Mouse (Mus musculus) c-Kit-positive CD71-positive TER-119-negative erythroid progenitor cells, embryonic 14.5 days (primary cell): ENCODE results near the gene Phkb.
"Not testable (repeated sequence)": the region's sequence is repeated elsewhere in the genome, so short reads cannot be mapped to it uniquely, and the experiment has no call there.

Source experiments
- DNase-seq: peaks from one replicate; pipeline ENCODE4 v3.0.0-alpha.2; 2013; ENCODE audit warnings: low read depth

Gene Phkb

DNA sequence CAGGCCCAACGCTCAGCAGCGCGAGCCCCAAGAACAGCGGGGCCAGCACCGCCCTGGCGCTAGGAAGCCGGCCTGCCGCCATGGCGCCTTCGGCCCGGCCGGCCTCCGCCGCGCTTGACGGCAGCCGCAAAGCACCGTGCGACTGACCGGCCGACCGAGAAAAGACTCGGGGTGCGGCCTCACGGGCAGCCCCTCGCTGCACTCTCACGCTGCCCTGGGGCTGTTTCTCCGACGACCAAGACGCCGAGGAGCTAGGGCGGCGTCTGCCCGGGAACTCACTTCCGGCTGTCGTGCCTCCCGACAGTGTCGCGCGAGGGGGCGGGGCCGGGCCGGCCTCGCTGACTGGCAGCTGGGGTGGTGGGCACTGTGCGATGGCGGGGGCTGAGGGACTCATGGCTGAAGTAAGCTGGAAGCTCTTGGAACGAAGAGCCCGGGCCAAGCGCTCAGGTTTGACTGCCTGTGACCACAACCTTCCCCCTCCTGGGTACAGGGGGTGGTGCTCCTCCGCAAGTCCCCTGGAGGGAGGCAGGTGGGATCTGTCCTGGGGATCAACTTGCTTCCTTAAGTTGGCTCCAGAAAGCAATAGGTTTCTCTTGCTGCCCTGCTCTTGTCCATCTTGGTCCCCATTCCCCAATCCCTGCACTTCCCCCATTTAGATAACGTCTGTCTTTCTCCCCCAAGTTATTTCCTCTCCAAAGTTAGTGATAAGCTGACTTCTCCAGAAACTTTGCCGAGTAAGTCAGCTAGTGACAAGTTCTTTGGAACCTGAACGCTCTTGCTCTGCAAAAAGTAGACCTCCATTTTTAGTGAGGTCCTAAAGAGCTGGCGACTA, at the start of gene Phkb, which contains the start of gene Itfg1:
Gene Phkb, plus strand, starts transcription at position 303 of the 832 bp plus-strand sequence.
Gene Itfg1, minus strand, starts transcription at position 265 of the 832 bp plus-strand sequence.
- DNase-seq, result peak; percentile 72

DNA sequence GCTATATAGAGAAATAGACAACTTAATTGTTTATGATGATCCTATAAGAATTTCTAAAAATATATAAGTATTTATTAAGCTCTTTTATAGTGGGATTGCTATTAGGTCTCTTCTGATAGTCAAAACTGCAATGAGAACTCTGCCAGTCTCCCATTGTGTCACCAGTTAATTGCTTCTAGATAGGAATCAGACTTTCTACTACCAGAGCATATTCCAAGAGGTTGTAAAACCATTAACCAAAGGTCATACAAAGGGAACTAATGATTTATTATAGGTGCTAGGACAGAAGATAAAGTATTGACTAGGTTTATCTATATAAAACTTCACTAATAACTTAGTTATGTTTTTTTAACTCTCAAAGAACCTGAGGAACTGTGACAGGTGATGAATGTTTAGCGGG, 44.4 kb upstream of the Phkb start:
- DNase-seq, result not testable (repeated sequence)

DNA sequence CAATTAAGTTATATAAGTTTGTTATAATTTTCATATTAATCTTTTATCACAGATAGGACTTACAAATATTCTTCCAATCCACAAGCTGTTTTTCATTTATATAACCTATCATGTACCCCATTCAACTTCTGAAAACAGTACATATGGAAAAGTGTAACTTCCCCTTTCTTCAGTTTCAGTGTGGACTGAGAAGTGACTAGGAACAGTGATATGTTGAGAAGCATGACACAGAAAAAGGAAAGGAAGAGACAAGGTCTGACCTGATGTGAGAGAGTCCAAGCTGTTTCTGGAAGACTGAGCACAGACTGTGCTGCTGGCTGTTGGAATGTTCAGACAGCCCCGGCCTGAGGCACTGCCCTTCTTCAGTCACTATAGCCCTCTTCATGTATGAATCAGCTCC, 40.6 kb upstream of the Phkb start:
- no peak for DNase-seq

DNA sequence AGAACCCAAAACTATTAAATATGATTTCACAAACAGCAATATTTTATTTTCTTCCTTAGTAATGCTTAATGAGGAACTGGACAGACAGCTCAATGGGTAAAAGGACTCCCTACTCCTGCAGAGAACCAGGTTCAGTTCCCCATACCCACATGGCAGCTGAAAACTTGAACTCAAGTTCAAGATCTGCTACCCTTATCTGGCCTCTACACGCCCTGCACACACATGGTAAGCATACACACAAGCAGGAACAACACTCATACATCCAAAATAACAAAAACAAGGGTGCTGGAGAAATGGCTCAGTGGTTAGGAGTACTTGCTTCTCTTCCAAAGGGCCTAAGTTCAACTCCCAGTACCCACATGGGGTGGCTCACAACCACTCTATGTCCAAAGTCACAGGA, 39.4 kb upstream of the Phkb start:
- peak; percentile 8 for DNase-seq

- no peak for DNase-seq
Measured at GRCm38 (mm10) chr8:85813621-85814020, 27.1 kb upstream of the Phkb start.

- no peak for DNase-seq
Measured at GRCm38 (mm10) chr8:85839916-85840656, 673 bp upstream of the Phkb start.

DNA sequence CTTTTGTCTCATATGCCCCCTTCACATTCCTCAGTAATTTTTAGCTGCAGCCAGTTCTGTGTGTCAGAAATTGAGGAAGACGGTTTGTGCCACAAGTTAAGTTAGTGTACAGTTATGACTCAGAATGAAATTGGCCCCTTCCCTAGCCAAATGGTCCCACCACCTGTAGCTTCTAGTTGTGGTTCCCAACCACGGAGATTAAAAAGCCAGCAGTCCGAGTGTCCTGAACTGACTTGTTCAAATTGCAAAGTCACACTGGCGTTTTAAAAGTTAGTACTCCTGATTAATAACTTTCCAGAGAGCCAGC, 683 bp downstream of the Phkb start:
- DNase-seq, result no peak

- no peak for DNase-seq
Measured at GRCm38 (mm10) chr8:85845887-85846286, 5.1 kb downstream of the Phkb start.

DNA sequence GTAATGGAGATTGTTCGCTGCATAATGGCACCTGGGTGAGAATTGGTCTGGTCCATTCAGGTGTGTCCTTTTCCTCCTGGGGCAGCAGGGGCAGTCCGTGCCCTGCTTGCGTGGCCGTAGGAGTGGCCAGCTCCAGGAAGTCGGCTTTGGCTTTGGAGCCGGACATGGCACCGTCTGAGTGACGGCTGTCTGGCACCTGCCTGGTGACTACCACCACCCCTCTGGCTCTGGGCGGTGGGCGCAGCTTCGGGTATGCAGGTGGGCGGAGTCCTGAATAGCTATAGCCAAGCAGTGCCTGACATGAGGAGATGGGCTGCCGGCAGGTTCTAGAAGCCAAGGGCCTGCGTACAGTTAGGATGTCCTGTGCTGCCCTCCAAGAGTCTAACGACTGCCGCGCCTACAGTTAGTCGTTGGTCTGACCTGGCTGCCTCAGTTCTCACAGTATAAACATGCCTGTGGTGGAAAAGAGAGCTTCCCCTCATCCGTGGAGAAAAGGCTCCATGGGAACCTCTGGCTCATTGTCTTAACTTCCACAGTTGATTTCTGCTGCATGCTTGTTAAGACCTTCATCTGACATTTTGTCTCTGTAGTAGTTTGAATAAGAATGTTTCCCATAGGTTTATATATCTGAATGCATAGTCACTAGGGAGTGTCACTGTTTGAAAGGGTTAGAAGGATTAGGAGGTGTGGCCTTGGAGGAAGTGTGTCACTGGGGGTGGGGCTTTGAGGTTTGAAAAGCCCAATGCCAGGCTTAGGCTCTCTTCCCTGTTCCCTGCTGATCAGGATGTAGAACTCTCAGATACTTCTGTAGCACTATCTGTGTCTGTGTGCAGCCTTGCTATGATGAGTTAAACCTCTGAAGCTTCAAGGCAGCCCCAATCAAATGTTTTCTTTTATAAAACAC, 13.7 kb downstream of the Phkb start:
- no peak for DNase-seq

- DNase-seq, result not testable (repeated sequence)
Measured at GRCm38 (mm10) chr8:85857227-85857896, 16.6 kb downstream of the Phkb start.

- DNase-seq, result no peak
Measured at GRCm38 (mm10) chr8:85860612-85861011, 19.9 kb downstream of the Phkb start.

DNA sequence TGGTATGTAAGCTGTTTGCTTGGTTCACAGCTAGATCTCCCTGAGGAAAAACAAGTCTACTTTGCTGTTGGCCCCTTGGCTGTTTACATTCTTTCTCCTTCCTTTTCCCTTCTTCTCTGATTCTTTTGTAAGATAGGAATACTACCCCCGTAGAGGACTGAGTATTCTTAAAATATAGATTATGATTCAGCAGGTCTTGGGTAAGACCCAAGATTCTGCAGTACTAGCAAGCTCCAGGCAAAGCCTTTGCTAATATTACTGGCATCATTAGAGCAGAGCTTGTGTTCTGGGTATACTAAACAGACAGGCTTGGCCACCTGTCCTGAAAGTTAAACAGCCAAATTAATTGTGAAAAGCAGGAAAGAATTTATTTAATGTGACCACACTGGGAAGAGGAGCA, 21.6 kb downstream of the Phkb start:
- DNase-seq, result no peak

DNA sequence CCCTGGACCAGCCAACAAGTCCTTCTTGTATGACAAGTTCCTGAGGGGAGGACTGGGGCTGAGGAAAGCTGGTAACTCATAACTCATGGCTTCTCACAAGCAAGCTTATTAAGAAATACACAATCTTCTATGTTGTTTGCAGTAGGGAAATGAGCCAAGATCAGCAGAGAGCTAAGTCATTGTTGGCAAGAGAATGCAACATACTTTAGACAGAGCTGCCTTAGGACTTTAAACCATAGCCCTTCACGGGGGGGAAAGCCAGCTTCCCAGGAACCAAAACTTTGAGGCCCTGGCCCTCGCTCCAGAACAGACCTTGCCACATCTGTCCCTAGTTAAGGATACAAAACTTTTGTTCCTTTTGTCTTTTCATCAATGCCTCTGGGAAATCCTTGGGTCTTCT, 30.9 kb downstream of the Phkb start:
- no peak for DNase-seq

GRCm38 (mm10) chr8:85877976-85878375, 37.2 kb downstream of the Phkb start:
- no peak for DNase-seq

DNA sequence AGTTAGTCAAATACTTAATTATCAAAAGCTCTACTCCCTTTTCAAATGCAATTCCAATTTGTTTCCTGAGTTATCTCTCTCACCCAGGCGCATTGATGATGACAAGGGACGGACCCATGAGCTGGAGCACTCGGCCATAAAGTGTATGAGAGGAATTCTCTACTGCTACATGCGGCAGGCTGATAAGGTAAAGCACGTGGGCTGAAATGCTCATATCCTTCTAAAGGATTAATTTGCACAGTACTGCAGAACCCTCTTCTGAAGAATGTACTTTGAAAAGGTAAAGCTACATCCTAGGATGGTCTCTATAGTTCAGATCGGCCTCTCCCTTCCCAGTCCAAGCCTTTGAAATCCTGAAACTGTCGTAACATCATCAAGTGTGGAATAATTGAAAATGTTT, 38.9 kb downstream of the Phkb start:
- DNase-seq, result peak; percentile 59

DNA sequence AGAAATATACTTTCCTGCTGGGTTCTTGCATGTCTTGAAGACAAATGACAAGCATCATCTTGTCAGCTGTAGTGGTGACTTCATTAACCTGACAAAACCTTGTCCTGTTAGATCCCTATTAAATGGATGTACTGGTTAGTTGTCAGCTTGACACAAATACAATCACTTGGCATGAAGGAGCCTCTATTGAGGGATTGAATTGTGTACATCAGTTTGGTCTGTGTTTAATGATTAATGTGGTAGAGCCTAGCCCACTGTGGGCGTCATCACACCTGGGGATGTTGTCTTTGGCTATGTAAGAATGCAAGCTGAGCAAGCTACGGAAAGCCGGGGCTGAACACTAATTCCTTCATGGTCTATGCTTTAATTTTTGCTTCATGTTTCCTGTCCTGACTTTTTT, 44.1 kb downstream of the Phkb start:
- DNase-seq, result no peak

DNA sequence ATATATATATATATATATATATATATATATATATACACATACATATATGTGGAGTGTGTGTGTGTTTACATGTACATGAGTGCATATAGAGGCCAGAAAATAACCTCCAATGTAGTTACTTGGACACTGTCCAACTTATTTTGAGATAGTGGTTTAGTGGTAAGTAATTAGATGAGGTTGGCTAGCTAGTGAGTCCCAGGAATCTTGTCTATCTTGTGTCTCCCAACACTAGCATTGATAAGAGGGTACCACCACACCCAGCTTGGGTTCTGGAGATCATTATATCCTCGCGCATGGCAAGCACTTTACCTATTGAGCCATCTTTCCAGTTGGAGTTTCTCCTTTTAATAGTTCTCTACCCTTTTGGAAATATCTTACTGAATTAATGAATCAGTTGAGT, 56.9 kb downstream of the Phkb start:
- DNase-seq, result peak; percentile 15

DNA sequence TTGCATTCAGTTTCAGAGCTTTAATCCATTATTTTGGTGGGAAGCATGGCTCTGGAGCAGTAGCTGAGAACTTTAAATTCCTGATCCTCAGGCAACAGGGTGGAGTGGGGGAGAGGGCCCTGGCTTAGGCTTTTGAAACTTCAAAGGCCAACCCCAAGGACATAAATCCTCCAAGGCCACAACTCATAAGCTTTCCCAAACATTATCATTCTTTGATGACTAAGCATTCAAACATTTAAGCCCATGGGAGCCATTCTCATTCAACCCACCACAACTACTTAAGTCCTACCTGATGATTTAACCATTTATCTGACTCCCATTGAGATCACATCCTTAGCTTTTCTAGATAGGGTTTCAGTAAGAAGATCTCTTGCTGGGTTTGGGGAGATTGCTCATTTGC, 84.2 kb downstream of the Phkb start:
- no peak for DNase-seq

DNA sequence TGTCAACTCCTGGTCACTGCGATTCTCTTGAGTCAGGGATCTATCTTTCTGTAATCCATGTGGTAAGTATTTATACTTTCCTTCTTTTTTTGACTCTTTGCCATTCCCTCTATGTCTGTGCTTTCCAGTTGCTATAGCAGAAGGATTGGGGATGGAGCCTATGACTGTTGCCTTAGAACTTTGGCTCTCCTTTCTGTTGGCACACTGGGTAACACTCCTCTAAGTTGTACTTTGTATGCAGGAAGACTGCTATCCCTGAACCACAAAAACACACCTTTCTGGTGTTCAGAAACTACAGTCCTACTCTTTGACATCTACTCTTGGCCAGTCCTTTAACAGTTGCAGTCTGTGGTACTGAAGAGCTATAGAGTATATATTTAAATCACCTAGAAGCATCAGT, 84.8 kb downstream of the Phkb start:
- DNase-seq, result no peak

DNA sequence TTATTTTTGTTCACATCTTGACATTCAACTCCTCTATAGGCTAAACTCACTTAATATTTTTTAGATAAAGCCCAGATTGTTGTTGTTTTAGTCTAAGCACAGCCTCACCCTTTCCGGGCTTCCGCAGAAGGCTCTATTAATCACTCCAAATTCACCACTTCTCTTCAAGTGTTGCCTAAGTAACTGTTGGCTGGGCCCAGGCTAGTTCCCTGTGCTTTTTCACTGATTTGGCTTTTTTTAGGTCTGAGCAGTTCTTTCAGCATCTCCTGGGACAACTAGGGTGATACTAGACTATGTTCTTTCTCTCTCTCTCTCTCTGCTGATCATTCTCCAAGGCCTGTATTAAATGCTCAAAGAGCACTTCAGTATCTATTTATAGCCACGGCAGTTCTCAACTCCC, 85.3 kb downstream of the Phkb start:
- DNase-seq, result no peak

DNA sequence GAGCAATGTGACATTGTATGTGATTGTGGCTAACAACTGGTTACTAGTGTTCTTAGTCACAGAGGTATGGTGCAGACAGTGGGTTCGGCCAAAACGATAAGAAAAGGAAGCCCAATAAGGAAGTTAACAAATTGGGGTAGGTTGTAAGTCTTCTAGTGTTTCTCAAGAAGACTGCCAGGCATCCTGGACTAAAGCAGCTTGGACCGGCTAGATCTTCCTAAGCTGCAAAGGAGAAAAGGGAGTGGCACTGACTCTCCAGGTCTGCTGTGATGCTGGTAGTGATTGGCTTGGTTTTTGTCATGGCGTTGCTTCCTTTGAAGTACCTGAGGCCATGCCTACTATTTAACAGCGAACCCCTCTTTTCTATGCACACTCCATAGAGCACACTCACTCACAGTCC, 95.4 kb downstream of the Phkb start:
- no peak for DNase-seq

DNA sequence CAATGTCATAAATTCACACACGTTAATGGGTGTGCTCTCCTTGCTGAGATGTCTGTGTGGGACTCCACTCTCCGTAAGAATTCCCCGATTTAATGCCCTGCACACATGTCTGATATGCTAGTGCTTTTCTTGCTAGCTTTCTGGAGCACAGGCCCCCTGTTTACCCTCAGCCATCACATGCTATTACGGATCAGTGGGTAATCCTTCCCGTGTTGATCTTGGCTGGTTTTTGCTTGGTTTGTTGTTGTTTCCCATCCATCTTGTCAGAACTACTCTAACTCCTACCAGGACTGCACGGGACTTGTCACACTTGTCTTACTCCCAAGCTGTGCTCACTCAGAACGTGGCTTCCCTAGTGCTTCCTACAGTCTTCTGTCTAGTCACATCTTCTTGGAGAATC, 96.6 kb downstream of the Phkb start:
- no peak for DNase-seq
